Mouse (Mus musculus): Measurements from ENCODE around the gene Tmem59l. TPM values are rescaled to one million over a fixed set of nuclear protein-coding genes. Genes with fewer than 3 reads are reported as not detected.

Tmem59l gene
- polyA plus RNA-seq, 1 experiment from 2014 or later = 1.1 TPM

DNA sequence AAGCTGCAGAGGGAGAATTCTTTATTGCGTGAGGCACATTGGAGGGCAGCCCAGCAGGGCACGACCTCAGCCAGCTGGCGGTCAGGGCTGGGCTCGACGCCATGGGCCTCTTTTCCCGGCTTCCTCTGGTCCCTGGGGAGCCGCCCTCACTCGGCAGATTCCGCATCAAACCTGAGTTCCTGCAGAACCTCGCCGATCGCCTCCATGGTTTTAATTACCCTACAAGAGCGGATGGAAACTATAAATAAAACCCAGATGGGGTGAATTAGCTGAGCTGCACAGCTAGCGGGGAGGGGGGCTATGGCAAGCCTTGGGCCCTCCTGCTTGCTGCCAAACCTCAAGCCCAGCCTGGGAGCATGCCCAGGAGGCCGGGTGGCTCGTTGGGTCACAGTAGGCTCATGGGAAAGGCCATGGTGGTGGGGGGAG, 17.1 kb upstream of the Tmem59l start:
- peaks cover 52% of the 10 kb centered on the region for H3K4me1 ChIP-seq (replicated peaks; ENCODE audit: control insufficient read depth, insufficient read depth, low read length)
- 77% methylated on average over 16 of the region's 16 CpGs for WGBS
- DNase-seq (ENCODE audit: low spot score) = no peak
- H3K27me3 ChIP-seq (replicated peaks; ENCODE audit: control insufficient read depth, insufficient read depth, low read length) = peaks cover 39% of the 10 kb centered on the region
- peaks cover 20% of the 10 kb centered on the region for H3K36me3 ChIP-seq (ENCODE audit: control insufficient read depth, insufficient read depth, low read length)
- no peak overlapping the region for H3K4me3 ChIP-seq (ENCODE audit: low read depth, low read length)
- H3K4me2 ChIP-seq = no peak overlapping the region
- H3K27ac ChIP-seq (ENCODE audit: low read depth, low read length) = no peak overlapping the region
- no peak overlapping the region for H3K9ac ChIP-seq (ENCODE audit: low read depth, low read length)
- H3K9me3 ChIP-seq (ENCODE audit: control insufficient read depth, low read length) = no peaks in the 10 kb centered on the region
- no peak for ATAC-seq (replicated peaks; ENCODE audit: low FRiP score)

DNA sequence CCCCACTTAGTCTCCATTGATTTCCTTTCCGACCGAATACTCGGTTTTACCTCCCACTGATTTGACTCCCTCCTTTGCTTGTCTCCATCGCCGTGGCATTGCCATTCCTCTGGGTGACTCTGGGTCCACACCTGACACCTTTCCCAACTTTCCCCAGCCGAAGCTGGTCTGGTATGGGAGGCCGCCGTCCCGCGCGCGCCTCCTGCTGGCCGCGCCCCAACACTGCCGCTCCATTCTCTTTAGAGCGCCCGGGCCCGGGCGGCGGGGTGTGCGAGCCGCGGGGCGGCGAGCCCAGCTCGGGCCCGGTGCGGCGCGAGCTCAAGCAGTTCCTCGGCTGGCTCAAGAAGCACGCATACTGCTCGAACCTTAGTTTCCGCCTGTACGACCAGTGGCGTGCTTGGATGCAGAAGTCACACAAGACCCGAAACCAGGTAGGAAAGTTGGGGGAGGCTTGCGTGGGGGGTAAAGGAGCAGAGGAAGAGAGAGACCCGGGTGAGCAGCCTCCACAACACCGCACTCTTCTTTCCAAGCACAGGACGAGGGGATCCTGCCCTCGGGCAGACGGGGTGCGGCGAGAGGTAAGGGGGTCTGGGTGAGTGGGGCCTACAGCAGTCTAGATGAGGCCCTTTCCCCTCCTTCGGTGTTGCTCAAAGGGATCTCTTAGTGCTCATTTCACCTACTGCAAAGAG, 16.0 kb upstream of the Tmem59l start:
- Histone ChIP-seq H3K27ac (ENCODE audit: low read depth, low read length) (no peak overlapping the region), H3K9ac (ENCODE audit: low read depth, low read length) (no peak overlapping the region), H3K4me1 (replicated peaks; ENCODE audit: control insufficient read depth, insufficient read depth, low read length) (peaks cover 50% of the 10 kb centered on the region), H3K4me3 (ENCODE audit: low read depth, low read length) (no peak overlapping the region; the same call in 1 of the 2 replicates), H3K4me2 (peak overlapping the region; percentile 82), H3K27me3 (replicated peaks; ENCODE audit: control insufficient read depth, insufficient read depth, low read length) (peaks cover 50% of the 10 kb centered on the region), H3K36me3 (ENCODE audit: control insufficient read depth, insufficient read depth, low read length) (peaks cover 10% of the 10 kb centered on the region), H3K9me3 (ENCODE audit: control insufficient read depth, low read length) (no peaks in the 10 kb centered on the region)
- 17% methylated on average over 46 of the region's 46 CpGs for WGBS
- ATAC-seq (replicated peaks; ENCODE audit: low FRiP score) (no peak), DNase-seq (ENCODE audit: low spot score) (peak; percentile 83)

DNA sequence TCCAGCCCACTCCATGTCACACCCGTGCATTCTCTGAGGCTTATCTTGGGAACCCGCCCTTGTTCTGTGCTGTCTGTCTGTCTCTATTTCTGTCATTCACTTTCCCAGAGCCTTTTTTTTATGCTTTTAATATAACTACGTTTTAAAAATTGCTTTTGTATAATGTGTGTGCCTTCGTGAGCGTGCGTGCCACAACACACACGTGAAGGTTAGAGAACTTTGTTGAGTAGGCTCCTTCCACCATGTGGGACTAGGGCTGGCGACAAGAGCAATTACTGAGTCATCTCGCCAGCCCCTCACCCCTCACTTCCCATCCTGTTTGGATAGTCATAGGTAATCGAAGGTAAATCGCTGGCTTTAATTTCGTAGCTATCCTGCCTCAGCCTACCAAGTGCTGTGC, 15.4 kb upstream of the Tmem59l start:
- peaks cover 46% of the 10 kb centered on the region for H3K4me1 ChIP-seq (replicated peaks; ENCODE audit: control insufficient read depth, insufficient read depth, low read length)
- WGBS = 26% methylated on average over 12 of the region's 12 CpGs
- peak overlapping the region; percentile 82 for H3K4me2 ChIP-seq

DNA sequence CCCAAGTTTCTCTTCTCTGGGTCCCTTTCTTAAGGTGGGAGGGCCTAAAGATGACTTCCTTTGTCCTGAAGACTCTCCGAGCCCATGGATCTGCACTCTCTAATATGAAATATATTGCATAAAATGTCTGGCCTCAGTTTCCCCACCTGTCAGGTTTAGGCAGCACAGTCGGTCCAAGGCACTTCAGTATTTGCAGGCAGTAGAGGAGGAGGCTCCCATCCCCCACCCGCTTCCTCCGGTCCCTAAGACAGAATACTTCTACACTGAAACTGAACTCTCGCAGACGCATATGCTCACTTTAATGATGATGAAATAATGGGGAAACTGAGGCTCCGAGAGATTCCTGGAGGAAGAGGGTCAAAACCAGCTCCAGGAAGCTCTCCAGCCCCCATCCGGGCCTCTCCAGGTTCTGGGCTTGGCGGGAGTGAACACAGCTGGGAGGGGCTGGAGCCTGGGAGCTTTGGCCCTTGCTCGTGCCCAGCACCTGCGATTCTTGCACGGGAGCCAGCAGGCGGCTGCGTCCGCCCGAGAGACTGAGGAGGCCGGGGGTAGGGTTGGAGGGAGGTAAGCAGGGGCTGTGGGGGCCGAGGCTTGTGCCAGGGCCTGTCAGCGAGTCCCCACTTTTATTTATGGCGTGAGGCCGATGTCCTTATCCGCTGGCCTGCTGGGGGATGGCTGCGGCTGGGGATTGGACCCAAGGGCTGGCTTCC, 14.8 kb upstream of the Tmem59l start:
- Histone ChIP-seq H3K9me3 (ENCODE audit: control insufficient read depth, low read length) (no peaks in the 10 kb centered on the region), H3K27me3 (replicated peaks; ENCODE audit: control insufficient read depth, insufficient read depth, low read length) (peaks cover 63% of the 10 kb centered on the region), H3K4me1 (replicated peaks; ENCODE audit: control insufficient read depth, insufficient read depth, low read length) (peaks cover 46% of the 10 kb centered on the region), H3K9ac (ENCODE audit: low read depth, low read length) (peak overlapping the region; percentile 37), H3K36me3 (ENCODE audit: control insufficient read depth, insufficient read depth, low read length) (0 out of 2 replicates have a peak, but pooled peaks cover 4% of the 10 kb centered on the region), H3K4me2 (peak overlapping the region; percentile 82), H3K4me3 (ENCODE audit: low read depth, low read length) (peak overlapping the region; percentile 30), H3K27ac (ENCODE audit: low read depth, low read length) (no peak overlapping the region)
- 17% methylated on average over 23 of the region's 23 CpGs for WGBS
- ATAC-seq (replicated peaks; ENCODE audit: low FRiP score) = no peak
- DNase-seq (ENCODE audit: low spot score) = peak; percentile 52

More for the DNA sequence above, 15.4 kb upstream of the Tmem59l start:
- Histone ChIP-seq H3K27ac (ENCODE audit: low read depth, low read length) (no peak overlapping the region), H3K36me3 (ENCODE audit: control insufficient read depth, insufficient read depth, low read length) (peaks cover 4% of the 10 kb centered on the region), H3K27me3 (replicated peaks; ENCODE audit: control insufficient read depth, insufficient read depth, low read length) (peaks cover 57% of the 10 kb centered on the region), H3K9me3 (ENCODE audit: control insufficient read depth, low read length) (no peaks in the 10 kb centered on the region), H3K4me3 (ENCODE audit: low read depth, low read length) (peak overlapping the region; percentile 30; the same call in 1 of the 2 replicates), H3K9ac (ENCODE audit: low read depth, low read length) (no peak overlapping the region; the same call in 1 of the 2 replicates)
- DNase-seq (ENCODE audit: low spot score) (no peak), ATAC-seq (replicated peaks; ENCODE audit: low FRiP score) (no peak)

DNA sequence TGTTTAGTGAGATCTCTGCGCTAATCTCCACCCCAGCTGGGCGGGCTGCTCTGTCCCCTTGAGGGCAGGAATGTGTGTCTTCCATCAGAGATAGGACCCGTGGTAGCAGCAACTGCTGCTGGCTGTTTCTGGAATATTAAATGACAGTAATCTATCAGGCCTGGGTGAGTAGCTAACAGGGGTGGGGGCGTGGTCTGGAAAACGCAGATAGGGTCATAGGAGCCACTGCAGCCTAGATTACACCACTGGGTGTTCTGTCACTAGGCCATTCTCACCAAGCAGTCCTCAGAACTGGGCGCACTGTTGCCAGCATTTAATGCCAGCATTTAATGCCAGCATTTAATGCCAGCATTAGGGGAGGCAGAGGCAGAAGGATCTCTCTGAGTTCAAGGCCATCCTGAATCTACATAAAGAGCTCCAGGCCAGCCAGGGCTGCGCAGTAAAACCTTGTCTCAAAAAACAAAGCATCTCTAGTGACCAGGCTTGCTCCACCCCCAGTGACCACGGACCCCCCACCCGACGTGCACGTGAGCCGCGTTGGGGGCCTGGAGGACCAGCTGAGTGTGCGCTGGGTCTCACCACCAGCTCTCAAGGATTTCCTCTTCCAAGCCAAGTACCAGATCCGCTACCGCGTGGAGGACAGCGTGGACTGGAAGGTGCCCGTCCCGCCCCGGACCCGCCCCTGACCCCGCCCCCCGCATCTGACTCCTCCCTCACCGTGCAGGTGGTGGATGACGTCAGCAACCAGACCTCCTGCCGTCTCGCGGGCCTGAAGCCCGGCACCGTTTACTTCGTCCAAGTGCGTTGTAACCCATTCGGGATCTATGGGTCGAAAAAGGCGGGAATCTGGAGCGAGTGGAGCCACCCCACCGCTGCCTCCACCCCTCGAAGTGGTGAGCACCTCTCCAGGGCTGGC, 13.5 kb upstream of the Tmem59l start:
- peak; percentile 61 for DNase-seq (ENCODE audit: low spot score)
- peak overlapping the region; percentile 40 for H3K4me3 ChIP-seq (ENCODE audit: low read depth, low read length)
- H3K4me2 ChIP-seq = peak overlapping the region; percentile 82
- 6% methylated on average over 39 of the region's 39 CpGs for WGBS
- no peaks in the 10 kb centered on the region for H3K9me3 ChIP-seq (ENCODE audit: control insufficient read depth, low read length)
- H3K36me3 ChIP-seq (ENCODE audit: control insufficient read depth, insufficient read depth, low read length) = 0 out of 2 replicates have a peak, but pooled peaks cover 4% of the 10 kb centered on the region
- peaks cover 76% of the 10 kb centered on the region for H3K27me3 ChIP-seq (replicated peaks; ENCODE audit: control insufficient read depth, insufficient read depth, low read length)
- H3K4me1 ChIP-seq (replicated peaks; ENCODE audit: control insufficient read depth, insufficient read depth, low read length) = peaks cover 42% of the 10 kb centered on the region
- H3K9ac ChIP-seq (ENCODE audit: low read depth, low read length) = peak overlapping the region; percentile 66
- ATAC-seq (replicated peaks; ENCODE audit: low FRiP score) = peak; percentile 85
- H3K27ac ChIP-seq (ENCODE audit: low read depth, low read length) = peak overlapping the region; percentile 80

DNA sequence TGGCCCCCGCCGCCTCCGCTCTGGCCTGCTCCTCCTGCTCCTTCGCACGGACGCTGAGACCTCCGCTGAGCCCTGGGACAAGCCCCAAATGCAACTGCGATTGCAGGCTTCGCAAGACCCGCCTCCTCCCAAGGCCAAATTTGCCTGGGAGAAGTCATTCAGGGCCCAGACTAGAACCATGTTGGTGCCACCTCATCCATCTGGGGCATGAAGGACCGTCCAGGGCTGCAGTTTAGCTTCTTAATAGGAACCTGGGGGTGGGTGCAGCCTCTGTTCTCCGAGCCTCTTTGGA, 8.6 kb upstream of the Tmem59l start:
- Histone ChIP-seq H3K4me3 (ENCODE audit: low read depth, low read length) (peak overlapping the region; percentile 14; the same call in 1 of the 2 replicates), H3K4me1 (replicated peaks; ENCODE audit: control insufficient read depth, insufficient read depth, low read length) (peaks cover 31% of the 10 kb centered on the region), H3K4me2 (no peak overlapping the region), H3K27ac (ENCODE audit: low read depth, low read length) (no peak overlapping the region), H3K36me3 (ENCODE audit: control insufficient read depth, insufficient read depth, low read length) (no peaks in the 10 kb centered on the region), H3K9ac (ENCODE audit: low read depth, low read length) (no peak overlapping the region), H3K27me3 (replicated peaks; ENCODE audit: control insufficient read depth, insufficient read depth, low read length) (peaks cover 97% of the 10 kb centered on the region), H3K9me3 (ENCODE audit: control insufficient read depth, low read length) (no peaks in the 10 kb centered on the region)
- DNase-seq (ENCODE audit: low spot score) (no peak), ATAC-seq (replicated peaks; ENCODE audit: low FRiP score) (no peak)
- WGBS = 9% methylated on average over 12 of the region's 12 CpGs

DNA sequence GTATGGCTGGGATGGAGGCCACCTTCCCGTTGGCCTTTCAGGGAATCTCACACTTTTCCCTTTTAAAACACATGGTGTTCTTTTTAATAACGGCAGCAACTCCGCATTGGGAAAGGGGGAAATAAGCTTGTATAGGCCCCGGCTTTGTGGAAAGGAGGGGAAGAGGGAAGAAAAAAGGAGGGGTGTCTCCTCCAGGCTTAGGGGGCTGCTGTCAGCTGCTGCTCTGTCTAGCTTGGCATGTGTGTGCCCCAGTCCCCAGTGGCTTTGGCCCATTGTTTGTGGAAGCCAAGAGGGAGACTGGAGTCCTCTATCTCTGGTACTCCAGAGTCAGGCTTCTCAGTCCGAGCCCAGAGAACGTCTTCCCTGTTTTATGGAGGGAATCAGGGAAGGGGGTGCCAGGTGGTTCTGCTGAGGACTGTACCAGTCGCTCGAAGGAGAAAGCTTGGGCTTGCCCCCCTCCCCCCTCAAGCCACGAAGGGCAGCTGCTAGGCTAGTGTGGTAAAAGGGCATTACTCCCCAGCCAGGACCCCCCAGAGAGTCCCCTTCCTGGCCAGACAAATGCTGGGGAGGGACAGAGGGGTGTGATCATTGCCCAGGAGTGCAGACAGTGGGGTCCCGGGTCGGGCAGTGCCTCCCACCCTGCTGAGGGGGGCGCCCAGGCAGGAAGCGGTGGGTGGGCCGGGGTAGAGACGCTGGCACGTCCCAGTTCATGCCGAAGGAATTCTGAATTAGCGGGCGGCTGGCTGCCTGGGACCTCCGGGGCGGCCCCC, 8.0 kb upstream of the Tmem59l start:
- 5% methylated on average over 21 of the region's 21 CpGs for WGBS
- peak overlapping the region; percentile 14; the same call in 1 of the 2 replicates for H3K4me3 ChIP-seq (ENCODE audit: low read depth, low read length)
- no peak overlapping the region for H3K4me2 ChIP-seq
- ATAC-seq (replicated peaks; ENCODE audit: low FRiP score) = no peak
- DNase-seq (ENCODE audit: low spot score) = no peak
- H3K9me3 ChIP-seq (ENCODE audit: control insufficient read depth, low read length) = no peaks in the 10 kb centered on the region
- H3K27me3 ChIP-seq (replicated peaks; ENCODE audit: control insufficient read depth, insufficient read depth, low read length) = peaks cover 99% of the 10 kb centered on the region
- no peaks in the 10 kb centered on the region for H3K36me3 ChIP-seq (ENCODE audit: control insufficient read depth, insufficient read depth, low read length)
- no peak overlapping the region for H3K9ac ChIP-seq (ENCODE audit: low read depth, low read length)
- no peak overlapping the region for H3K27ac ChIP-seq (ENCODE audit: low read depth, low read length)
- peaks cover 29% of the 10 kb centered on the region for H3K4me1 ChIP-seq (replicated peaks; ENCODE audit: control insufficient read depth, insufficient read depth, low read length)

All from liver, embryonic 11.5 days (tissue).